Mouse (Mus musculus) retina, postnatal 1 day (tissue): Measurements from ENCODE around the gene Adora3.

Experiments
- DNase-seq: peaks from one replicate; pipeline ENCODE4 v3.0.0-alpha.2; 2012

The Adora3 gene

DNA sequence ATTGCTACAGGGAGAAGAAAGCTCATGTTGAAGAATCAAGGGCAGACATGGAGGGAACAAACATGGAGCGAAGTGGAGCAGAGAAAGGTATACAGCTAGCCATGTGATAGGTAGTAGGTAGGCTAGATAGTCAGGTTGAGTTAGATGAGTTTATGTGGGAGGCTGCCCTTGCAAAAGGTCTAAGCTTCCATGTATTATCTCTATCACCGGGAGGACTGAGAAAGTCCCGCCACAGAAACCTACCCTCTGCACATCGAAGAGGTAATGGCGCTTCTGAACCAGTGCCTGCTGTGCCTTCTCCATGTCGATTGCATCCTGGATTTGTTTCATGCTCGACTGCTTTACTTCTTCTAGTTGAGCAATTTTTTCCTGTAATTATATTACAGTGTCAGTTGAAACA is 80.7 kb downstream of the Adora3 start:
- DNase-seq: no peak

DNA sequence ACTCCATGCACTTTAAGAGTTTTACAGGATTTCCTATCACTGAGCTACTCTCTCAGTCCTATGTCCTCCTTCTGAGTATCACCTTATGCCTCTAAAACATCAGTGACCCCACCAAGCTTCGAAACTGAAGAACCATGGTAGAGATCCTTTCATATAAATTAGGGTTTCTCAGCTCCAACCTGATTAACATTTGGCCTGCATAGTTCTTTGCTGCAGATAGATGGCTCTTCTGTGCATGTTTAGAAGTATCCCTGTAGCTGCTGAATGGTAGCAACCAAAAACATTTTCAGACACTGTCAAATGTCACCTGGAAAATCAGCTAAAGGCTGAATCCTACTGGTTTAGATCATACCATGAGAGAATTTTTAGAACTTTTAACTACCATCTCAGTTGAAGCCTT is 86.6 kb downstream of the Adora3 start:
- DNase-seq: no peak

DNA sequence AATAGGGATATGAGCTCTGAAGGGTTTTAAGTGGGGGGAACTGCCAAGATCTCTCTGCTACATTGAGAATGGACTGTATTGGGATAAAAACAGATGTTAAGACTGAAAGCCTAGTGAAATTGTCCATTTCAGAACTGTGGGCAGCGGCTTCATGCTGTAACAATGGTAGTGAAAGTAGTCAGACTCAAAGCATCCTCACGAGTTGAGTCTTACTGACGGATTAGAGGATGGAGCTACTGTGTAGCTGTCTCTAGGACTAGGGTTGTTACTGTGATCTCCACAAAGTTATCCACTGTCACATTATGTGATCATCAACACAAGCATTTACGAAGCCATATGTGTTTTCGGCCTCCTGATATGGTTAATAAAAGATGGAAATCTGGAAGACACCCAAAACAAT is 87.5 kb downstream of the Adora3 start:
- no peak for DNase-seq
